Mouse (Mus musculus): ENCODE results near the gene Fbxo42.

The Fbxo42 gene

DNA sequence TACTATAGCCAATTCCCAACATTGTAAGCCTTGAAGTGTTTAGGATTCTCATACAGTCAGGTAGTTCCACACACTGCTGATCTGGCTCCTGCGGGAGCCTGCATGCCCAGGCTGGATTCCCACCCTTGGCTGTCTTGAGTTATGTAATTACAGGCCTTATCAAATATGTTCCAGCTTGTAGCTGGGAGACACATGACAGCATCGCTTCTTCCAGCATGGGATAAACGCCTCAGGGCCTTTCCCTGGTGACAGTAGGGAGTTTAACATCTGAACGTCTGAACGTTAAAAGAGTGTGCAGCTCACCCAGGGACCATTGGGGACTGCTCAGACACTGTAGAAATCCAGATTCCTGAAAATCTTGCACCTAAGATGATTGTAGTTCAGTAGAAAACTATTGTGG is 28.1 kb downstream of the Fbxo42 start:
- DNase-seq (ENCODE audit: extremely low spot score), result no peak

DNA sequence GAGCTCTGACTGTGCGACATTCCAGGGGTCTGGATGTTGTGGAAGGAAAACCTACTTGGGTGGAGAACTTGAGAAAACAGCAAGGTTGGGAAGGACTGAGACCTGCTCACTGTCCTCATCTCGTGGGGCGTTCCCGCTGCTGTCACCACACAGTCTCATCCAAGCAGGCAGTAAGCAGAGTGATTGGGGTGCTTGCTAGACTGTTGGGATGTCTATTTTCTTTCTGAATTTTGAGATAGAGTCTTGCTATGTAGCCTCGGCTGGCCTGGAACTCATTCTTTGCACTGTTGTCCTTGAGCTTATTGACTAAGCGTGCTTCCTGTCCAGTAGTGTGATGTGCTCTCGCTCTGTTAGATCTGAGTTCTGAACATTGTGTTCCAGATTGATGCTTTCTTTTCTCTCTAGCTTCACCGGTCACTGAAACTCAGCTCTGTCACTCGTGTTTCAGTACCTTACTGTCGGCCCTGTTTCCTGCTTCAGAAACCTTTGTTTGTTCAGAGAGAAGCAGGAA is 28.7 kb downstream of the Fbxo42 start:
- no peak for DNase-seq (ENCODE audit: extremely low spot score)

DNA sequence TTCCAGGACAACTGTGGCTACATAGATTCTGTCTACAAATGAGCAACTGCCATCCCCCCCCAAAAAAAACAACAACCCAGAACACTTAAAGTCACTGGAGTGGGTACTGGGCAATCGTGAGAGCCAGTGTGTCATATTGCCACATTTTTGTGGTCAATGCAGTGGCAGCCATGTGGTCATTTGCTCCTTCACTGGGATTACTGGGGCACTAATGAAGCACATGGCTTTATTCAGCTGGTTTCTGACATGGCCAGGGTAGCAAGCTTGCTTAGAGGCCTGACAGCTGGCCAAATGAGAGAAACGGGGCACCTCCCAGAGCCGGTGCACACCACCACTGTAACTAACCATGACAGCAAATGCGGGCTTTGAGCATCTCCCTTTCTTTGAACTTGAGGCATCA is 30.8 kb downstream of the Fbxo42 start:
- no peak for DNase-seq (ENCODE audit: extremely low spot score)

DNA sequence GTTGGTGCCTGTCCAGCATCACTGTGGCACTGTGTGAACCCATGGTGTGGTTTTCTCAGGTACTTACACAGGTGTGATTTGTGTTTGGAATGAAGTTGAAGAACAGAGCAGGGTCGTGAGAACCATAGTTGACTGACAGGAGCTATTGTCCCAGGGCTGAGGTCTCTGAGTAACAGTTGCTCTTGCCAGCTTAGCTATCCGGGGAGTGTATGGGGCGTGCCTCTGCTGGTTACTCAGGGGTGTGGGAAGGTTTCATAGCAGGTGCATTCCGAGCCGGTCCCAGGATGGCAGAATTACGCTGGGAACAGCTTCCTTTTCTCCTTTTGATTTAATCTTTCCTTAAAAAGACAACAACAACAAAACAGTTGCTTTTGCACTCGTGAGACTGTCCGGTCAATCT is 33.1 kb downstream of the Fbxo42 start:
- no peak for DNase-seq (ENCODE audit: extremely low spot score)

DNA sequence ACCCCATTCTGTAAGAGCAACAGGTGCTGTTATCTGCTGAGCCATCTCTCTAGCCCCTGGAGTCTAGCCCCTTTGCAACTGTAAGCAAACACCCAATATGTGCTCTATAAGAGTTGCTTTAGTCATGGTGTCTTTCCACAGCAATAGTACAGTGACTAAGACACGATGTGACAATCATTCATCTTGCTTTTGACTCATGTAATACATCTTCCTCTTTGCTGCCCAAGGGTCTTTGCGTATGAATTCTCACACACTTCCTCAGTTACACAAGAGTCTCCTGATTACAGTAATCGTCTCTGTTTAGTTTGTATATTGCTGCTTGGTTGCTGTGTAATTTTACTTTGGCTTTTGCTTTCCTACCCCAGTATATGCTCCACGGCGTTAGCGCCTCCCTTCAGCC is 34.3 kb downstream of the Fbxo42 start:
- no peak for DNase-seq (ENCODE audit: extremely low spot score)

DNA sequence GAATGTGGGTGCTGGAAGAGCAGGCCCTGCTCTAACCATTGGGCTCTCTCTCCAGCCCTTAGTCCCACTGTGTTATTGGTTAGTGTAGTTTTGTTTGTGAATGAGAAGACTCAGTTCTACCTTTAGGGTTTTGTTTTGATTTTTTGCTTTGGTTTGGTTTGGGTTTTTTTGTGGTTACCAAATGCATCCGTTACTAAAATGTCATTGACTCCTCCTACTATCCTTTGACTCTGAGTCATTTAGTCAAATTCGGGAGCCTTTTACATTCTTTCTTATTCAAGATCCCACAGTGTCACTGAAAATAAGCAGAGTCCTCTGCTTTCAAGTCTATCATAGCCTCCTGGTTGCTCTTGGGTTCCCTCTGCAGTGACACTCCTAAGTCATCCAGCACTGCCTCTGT is 36.2 kb downstream of the Fbxo42 start:
- no peak for DNase-seq (ENCODE audit: extremely low spot score)

DNA sequence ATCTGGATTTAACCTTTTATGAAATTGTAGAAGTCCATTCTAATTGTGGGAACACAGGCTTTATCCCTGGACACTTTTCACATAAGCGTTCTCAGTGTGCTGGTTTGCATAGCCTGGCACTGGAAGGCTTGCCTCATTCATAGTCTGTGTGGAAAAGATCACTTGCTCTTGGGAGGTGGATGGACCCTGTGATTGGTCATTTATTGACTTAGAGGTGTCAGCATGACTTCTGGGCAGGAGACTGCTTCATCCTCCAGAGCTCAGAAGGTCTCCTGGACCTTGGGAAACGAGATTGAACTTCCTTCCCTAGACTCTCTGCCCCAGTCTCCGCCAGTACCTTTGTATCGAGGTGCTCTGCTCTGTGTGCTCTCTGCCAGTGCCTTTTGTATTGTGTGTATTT is 36.7 kb downstream of the Fbxo42 start:
- no peak for DNase-seq (ENCODE audit: extremely low spot score)

DNA sequence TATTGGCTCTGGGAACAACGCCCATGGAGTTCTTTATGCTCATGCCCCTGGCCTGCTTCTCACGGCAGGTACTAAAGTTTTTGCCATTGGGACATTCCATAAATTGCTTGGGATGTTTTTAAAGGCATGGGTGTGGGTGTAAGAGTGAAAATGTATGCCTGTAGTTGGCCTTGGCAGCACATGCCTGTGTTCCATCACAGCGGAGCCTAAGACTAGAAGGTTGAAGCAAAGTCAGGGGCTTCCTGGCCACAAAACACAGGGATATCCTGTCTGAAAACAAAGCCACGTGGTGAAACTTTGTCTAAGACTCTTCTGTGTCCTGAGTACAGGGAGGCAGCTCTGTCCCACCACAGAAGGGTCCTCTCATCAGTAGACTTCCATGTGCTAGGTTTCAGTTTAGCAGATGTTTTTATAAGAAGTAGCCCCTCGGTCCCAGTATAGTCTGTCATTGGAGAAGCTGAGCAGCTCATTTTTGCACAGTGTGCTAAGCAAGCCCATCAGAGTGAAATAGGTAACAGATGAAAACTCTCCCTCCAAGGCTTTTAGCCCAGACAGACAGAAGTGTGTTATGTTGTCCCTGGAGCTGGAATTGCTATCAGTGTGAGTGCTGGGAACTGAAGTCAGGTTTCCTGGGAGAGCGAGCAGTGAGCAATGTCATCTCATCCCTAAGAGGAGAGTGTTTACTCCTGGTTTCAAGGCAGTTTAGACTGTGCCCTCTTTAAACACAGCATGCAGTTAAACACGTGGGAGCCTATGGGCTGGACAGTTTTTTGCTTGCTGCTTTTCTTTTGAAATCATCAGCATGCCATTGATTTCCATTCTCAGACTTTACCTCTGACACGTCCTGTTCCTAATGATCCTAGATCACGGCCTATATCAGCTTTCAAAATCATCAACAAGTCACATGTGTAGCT is 39.5 kb downstream of the Fbxo42 start:
- DNase-seq (ENCODE audit: extremely low spot score), result no peak

DNA sequence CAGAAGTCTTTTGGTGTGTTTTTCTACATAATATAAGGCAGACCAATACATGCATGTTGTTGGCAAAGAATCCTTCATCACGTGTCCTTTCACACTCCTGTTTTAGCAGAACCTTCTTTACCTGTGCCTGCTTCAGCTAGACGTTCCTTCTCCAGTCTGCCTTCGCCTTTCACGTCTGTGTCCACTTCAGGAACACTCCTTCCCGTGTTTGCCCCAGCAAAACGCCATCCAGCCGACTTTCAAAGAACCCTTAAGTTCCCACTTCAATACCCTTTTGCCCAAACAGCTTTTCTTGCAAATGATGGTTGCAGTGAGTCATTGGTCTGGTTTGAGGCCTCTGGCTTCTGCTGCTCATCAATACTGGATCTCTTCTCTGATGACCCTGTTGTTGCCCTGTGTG is 43.6 kb downstream of the Fbxo42 start:
- DNase-seq (ENCODE audit: extremely low spot score), result no peak

DNA sequence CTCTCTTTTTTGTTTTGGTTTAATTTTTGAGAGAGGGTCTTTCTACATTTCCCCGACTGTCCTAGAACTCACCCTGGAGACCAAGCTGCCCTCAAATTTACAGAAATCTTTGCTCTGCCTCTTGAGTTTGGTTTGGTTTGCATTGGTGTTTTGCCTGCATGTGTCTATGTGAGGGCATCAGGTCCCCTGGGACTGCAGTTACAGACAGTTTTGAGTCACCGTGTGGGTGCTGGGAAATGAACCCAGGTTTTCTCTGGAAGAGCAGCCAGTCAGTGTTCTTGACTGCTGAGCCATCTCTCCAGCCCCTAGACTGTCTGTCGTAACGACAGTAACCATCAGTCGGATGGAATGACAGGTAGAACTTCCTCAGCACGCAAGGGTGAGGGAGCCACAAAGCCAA is 46.8 kb downstream of the Fbxo42 start:
- DNase-seq (ENCODE audit: extremely low spot score), result no peak

DNA sequence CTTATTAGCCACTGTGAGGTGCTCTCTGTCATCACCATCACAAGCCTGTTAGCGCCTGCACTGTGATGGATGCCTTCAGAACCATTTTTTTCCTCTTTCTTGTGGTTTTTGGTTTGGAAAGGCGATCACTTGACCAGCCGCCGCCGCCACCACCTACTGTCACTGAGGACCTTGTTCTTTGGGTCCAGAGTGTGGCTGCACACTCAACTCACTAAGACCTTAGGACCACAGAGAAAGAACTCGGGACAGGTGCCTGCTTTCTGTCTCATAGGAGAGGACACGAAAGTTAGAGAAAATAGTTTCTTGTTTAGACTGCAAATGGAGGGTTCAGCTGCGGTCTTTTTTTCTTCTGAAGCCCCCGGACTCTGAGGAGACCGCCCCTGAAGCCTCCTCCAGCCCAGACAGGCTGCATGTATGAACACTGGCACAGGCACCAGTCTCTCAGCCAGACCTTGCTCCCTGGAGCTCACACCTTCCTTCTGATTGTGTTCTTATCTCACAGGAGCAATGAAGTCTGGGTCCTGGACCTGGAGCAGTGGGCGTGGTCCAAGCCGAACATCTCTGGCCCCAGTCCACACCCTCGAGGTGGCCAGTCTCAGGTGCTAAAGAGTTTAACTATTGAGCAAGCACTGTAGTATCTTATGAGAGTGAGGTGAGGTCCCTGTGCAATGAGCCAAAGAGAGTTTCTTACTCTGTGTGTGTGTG is 49.4 kb downstream of the Fbxo42 start:
- no peak for DNase-seq (ENCODE audit: extremely low spot score)

DNA sequence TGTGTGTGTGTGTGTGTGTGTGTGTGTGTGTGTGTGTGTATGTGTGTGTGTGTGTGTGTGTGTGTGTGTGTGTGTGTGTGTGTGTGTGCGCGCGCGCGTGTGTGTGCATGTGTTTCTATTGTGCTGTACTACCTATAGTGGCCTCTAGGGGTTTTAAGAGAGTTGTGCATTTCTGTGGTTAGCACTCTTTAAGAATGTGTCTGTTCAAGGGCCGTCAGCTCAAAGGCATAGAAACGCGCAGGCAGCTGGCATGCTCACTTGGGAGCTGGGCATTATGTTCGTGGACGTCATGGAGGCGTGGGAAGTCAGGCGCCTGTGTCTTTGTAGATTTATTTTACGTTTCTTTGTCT is 49.9 kb downstream of the Fbxo42 start:
- no peak for DNase-seq (ENCODE audit: extremely low spot score)

DNA sequence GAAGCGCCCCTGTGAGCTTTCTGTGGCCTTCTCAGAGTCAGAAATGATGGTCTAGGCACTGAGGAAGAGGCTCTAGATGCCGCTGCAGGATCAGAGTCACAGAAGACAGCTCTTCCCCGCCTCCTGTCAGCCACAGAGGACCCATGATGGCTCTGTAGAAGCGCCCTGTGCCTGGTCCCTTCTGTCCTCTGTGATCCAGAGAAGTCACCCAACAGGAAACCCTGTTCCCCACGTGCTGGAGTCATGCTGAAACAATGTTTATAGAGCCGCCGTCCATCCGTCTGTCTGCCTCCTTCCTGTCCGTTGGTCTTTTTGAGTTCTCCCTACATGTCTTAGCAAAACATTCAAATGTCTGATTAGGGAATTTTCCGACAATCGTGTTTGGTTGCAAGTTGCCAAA is 53.2 kb downstream of the Fbxo42 start:
- no peak for DNase-seq (ENCODE audit: extremely low spot score)

DNA sequence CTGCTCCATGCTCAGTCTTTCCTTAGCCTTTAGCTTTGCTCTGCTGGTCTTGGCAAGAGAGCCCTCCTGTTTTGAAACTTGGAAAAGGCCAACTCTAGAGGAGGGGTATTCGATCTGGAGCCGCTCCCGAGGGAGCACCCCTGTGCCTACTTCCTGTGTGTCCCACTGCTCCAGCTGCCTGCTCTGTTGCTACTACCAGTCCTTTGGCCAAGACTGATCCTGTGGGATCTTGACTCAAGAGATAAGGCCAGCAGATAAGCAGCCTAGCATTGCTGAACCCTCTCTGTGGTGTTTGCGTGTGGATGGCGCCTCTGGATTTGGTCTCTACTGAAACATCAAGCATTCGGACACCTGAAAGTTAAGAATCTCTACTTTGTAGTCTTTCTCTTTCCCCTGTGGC is 54.5 kb downstream of the Fbxo42 start:
- DNase-seq (ENCODE audit: extremely low spot score), result no peak

DNA sequence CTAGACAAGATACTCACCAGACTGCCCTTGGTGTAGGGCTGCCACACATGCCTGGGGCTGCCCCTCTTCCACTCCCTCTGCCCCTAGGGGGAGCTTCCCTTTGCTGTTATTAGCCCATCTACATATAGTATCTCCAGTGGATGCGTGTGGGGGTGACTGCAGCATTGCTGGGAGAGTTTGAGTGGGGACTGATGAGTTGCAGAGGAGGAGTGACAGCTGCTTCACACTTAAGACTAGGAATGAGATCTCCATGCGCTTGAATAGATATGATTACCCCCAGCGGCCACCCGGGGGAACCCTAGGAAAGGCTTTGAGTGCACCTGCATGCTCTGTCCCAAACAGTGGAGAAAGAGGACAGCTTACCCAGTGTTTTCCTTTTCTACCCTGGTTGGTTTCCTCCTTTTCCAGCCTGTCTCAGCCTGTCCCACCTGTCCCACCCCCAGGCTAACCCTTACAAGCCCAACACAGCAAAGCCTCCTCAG is 56.9 kb downstream of the Fbxo42 start:
- no peak for DNase-seq (ENCODE audit: extremely low spot score)

DNA sequence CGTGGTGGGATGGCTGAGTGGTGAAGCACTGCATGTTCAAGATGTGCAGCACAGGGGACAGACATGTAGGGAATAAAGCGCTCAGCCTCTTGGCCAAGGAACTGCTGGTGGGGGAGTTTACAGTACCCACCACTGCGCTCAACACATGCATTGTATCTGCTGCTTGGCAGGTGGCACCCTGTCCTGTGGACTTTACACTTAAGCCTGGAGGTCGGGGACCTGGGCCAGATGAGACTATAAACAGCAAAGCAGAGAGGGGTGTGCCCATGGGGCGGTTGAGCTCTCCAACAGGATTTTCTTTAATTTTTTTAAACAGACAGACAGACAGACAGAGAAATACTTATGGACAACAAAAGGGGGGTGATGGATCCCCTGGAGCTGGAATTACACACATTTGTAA is 59.4 kb downstream of the Fbxo42 start:
- DNase-seq (ENCODE audit: extremely low spot score), result no peak

DNA sequence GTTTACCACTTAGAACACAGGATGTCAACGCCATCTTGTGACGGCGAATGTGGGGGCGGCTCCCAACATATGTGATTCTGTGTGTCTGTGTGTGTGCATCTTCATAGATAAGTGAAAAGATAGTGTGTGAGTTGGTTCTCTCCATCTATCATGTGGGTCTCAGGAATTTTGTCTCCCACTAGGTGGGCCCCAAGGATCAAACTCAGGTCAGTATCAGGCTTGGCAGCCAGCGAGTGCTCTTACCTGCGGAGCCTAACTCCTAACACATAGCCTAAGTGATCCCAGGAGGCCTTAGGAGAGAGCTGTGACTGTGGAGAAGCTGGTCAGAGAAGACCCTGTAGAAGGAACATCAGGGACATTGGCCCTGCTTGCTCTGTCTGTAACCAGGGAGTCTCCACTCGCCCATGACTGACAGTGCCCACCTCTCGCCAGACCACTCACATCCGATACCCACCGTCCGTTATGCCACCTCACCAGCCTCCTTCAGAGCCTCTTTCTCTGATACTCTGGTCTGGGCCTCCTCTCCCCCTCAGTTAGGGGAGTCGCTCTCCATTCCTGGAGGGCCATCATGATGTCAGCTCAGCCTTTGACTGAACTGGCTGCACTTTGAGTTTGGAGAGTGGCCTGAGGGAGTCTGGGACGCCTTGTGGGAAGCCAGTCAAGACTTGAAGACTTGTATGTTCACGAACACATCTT is 63.0 kb downstream of the Fbxo42 start:
- no peak for DNase-seq (ENCODE audit: extremely low spot score)

DNA sequence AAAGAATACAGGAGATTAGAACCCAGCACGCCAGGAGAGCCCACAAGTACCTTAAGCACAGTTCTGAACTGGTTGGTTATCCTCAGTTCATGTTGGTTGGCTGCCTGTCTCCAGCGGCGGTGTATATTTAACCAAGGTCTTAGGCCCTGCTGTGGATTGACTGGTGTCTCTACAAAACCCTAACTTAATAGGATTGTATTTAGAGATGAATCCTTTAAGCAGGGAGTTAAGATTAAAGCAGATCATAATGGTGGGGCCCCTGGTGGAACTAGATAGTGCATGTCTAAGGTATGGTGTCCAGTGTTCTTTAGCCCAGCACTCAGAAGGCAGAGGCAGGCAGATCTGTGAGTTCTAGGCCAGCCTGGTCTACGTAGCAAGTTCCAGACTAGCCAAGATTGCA is 63.9 kb downstream of the Fbxo42 start:
- DNase-seq (ENCODE audit: extremely low spot score), result no peak

DNA sequence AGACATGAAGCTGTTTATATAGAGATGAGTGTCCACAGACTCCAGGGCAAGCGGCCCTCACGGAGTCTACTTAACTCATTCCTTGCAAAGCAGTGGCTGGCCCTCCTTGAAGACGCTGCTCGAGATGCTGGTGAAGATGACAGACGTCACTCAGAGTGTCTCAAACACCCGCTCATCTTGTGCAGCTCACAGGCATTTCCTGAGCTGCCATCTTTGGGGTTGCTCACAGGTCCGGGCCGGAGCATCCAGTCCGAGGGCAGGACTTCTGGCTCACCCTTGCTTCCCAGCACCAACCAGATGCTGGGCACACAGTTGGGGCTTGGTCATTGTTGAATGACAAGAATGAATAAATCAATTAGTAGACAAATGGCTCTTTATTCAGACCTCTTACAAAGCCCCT is 65.2 kb downstream of the Fbxo42 start:
- no peak for DNase-seq (ENCODE audit: extremely low spot score)

DNA sequence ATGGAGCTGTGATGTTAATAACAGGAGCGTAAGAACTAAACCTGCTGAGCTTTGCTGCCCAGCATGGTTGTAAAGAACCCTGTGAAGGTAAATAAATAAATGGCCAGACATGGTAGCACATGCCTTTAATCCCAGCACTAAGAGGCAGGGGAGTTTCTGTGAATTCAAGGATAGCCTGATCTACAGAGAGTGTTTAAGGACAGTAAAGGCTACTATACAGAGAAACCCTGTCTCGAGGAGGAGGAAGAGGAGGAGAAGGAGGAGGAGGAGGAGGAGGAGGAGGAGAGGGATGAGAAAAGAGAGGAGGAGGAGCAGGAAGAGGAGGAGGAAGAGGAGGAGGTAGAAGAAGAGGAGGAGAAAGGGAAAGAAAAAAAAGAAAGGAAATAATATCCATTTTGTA is 65.6 kb downstream of the Fbxo42 start:
- DNase-seq (ENCODE audit: extremely low spot score), result no peak

DNA sequence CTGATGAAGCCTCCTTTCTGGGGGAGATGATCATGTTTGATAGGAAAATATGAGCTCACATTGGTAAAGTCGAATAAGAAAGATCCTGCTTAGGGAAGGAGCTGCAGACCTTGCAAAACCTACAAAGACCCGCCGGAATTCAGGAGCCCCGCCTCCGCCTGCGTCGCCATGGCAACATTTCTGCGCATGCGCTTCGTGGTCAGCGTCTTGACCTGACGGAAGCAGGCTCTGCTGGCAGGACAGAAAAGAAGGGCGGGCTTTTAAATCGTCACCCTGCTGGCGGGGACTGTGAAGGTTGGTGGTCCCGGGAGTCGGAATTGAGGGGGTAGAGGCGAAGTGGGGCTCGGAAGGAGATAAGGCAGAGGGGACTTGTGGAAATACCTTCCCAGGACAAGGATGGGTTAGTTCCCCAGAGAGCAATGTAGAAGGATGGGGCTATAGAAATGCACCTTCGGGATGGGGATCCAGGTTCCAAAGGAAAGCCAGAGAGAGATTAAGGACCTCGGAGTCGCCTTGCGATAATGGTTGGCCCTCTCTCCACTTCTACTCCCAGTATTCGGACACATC is 66.1 kb downstream of the Fbxo42 start, which contains the start of gene Rsg1:
TSS of gene Rsg1 (plus strand) at position 187 of the 567 bp plus-strand sequence.
- DNase-seq (ENCODE audit: extremely low spot score), result peak; percentile 98

DNA sequence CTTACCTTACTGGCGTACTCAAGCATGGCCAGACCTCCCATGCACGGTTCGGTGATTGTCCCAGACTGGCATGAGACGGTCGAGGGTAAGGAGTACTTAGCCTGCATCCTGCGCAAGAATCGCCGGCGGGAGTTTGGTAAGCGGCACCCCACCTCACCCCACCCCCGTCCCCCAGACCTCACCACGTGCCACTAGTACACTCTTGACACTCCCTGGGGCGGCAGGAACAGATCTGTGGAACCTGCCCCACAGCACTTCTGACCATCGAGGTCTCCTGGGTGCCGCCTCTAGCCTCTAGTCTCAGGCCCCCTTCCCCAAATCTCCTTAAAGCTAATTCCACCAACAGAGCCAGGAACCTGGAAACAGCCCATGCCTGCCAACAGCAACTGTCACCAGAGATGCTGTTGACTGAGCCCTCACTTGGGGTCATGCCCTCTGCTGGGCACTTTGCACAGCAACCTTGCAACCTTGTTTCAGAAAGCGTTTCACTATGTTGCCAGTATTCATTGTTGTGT is 66.7 kb downstream of the Fbxo42 start:
- peak; percentile 42 for DNase-seq (ENCODE audit: extremely low spot score)

Measured in embryo, embryonic 9.5 days (tissue).